Comparison of ENCODE assay signal across 19 mouse cellular contexts in genomic region chr3:30143440-30143839, GRCm38 (mm10).
DNase-seq lines count a peak whose midpoint lies in the region; ATAC-seq and TF ChIP-seq lines count a peak whose summit lies in the region.
"Had no signal": no experiment of that assay in that cellular context is flagged by ENCODE, and none has a peak within 500 bp of the region (broad histone marks: within the 10 kb centered on the region; RNA-seq: fewer than 3 reads in every experiment).

No protein-coding gene starts in this region.

- ATAC-seq in forebrain, embryonic 12.5 days (ENCODE audit: low FRiP score): no peak
- no peak; the same call in 1 of the 2 replicates for ATAC-seq in kidney, embryonic 16.5 days (ENCODE audit: low FRiP score, low TSS enrichment)
- ATAC-seq: forebrain, embryonic 15.5 days; hindbrain, embryonic 16.5 days had no signal

- H3K27me3 ChIP-seq in forebrain, embryonic 10.5 days (ENCODE audit: poor library complexity, severe bottlenecking): peaks cover 24% of the 10 kb centered on the region; the same call in 1 of the 2 replicates
- peaks cover 35% of the 10 kb centered on the region for H3K27me3 ChIP-seq in forebrain, embryonic 12.5 days
- no peaks in the 10 kb centered on the region for H3K27me3 ChIP-seq in kidney, embryonic 16.5 days (ENCODE audit: insufficient read depth, low read length)
- no peaks in the 10 kb centered on the region for H3K27me3 ChIP-seq in thymus, adult 2 months (ENCODE audit: control insufficient read depth, insufficient read depth, low read length)
- H3K27me3 ChIP-seq: embryonic facial prominence, embryonic 13.5 days; heart, embryonic 13.5 days; hindbrain, embryonic 12.5 days had no signal

- no peak overlapping the region for H3K9ac ChIP-seq in forebrain, embryonic 12.5 days
- H3K9ac ChIP-seq in kidney, embryonic 16.5 days (replicated peaks; ENCODE audit: low read length): peak overlapping the region; percentile 28; the same call in 1 of the 2 replicates
- H3K9ac ChIP-seq: embryonic facial prominence, embryonic 13.5 days; forebrain, embryonic 15.5 days; heart, embryonic 13.5 days; hindbrain, embryonic 12.5 days had no signal

- H3K4me1 ChIP-seq in forebrain, embryonic 10.5 days: peaks cover 27% of the 10 kb centered on the region
- peaks cover 12% of the 10 kb centered on the region for H3K4me1 ChIP-seq in forebrain, embryonic 12.5 days
- H3K4me1 ChIP-seq in kidney, embryonic 16.5 days (ENCODE audit: insufficient read depth, low read length): peaks cover 23% of the 10 kb centered on the region
- peaks cover 6% of the 10 kb centered on the region for H3K4me1 ChIP-seq in embryonic fibroblast, embryonic 13.5 days (ENCODE audit: control insufficient read depth, insufficient read depth, low read length)
- no peaks in the 10 kb centered on the region for H3K4me1 ChIP-seq in thymus, adult 2 months (replicated peaks; ENCODE audit: control insufficient read depth, insufficient read depth, low read length)
- H3K4me1 ChIP-seq: forebrain, embryonic 15.5 days had no signal

- 85% methylated on average over 2 of the region's 2 CpGs for WGBS in forebrain, embryonic 10.5 days
- 78% methylated on average over 2 of the region's 2 CpGs for WGBS in forebrain, embryonic 12.5 days
- WGBS in kidney, embryonic 16.5 days: 73% methylated on average over 2 of the region's 2 CpGs
- WGBS in thymus, adult 2 months: 45% methylated on average over 2 of the region's 2 CpGs

- peak overlapping the region; percentile 68; the same call in 1 of the 2 replicates for H3K27ac ChIP-seq in forebrain, embryonic 10.5 days
- no peak overlapping the region for H3K27ac ChIP-seq in forebrain, embryonic 12.5 days
- peak overlapping the region; percentile 60; the same call in 1 of the 2 replicates for H3K27ac ChIP-seq in kidney, embryonic 16.5 days (ENCODE audit: low read length)
- peak overlapping the region; percentile 87; the same call in 1 of the 2 replicates for H3K27ac ChIP-seq in embryonic fibroblast, embryonic 13.5 days (ENCODE audit: insufficient read depth, low read length)
- no peak overlapping the region for H3K27ac ChIP-seq in thymus, adult 2 months (ENCODE audit: control insufficient read depth, insufficient read depth, low read length)
- H3K27ac ChIP-seq: embryonic facial prominence, embryonic 13.5 days; forebrain, embryonic 15.5 days; heart, embryonic 13.5 days; hindbrain, embryonic 12.5 days had no signal

- H3K9me3 ChIP-seq in forebrain, embryonic 10.5 days: no peaks in the 10 kb centered on the region
- H3K9me3 ChIP-seq in forebrain, embryonic 12.5 days: no peaks in the 10 kb centered on the region
- no peaks in the 10 kb centered on the region for H3K9me3 ChIP-seq in kidney, embryonic 16.5 days (ENCODE audit: low read length)
- H3K9me3 ChIP-seq: embryonic facial prominence, embryonic 13.5 days; forebrain, embryonic 15.5 days; heart, embryonic 13.5 days; hindbrain, embryonic 12.5 days had no signal

- no peaks in the 10 kb centered on the region for H3K36me3 ChIP-seq in forebrain, embryonic 10.5 days (replicated peaks)
- no peaks in the 10 kb centered on the region for H3K36me3 ChIP-seq in forebrain, embryonic 12.5 days (replicated peaks)
- no peaks in the 10 kb centered on the region for H3K36me3 ChIP-seq in kidney, embryonic 16.5 days (ENCODE audit: insufficient read depth, low read length)
- H3K36me3 ChIP-seq in thymus, adult 2 months (ENCODE audit: control insufficient read depth, insufficient read depth, low read length): no peaks in the 10 kb centered on the region
- H3K36me3 ChIP-seq: embryonic facial prominence, embryonic 13.5 days; forebrain, embryonic 15.5 days; heart, embryonic 13.5 days; hindbrain, embryonic 12.5 days had no signal

- no peak overlapping the region for H3K4me2 ChIP-seq in forebrain, embryonic 12.5 days
- peak overlapping the region; percentile 15; the same call in 1 of the 2 replicates for H3K4me2 ChIP-seq in kidney, embryonic 16.5 days (replicated peaks; ENCODE audit: low read depth, low read length)
- H3K4me2 ChIP-seq: embryonic facial prominence, embryonic 13.5 days; forebrain, embryonic 15.5 days; heart, embryonic 13.5 days; hindbrain, embryonic 12.5 days had no signal

- TF ChIP-seq CTCF in embryonic fibroblast, embryonic 13.5 days (IDR thresholded peaks at IDR 0.05; ENCODE audit: borderline replicate concordance, insufficient read depth, low read length): no peak
- no peak for TF ChIP-seq CTCF in thymus, adult 2 months (IDR thresholded peaks at IDR 0.05; ENCODE audit: borderline replicate concordance, control insufficient read depth, extremely low read depth, insufficient read depth, low read length, poor library complexity)

- H3K4me3 ChIP-seq in forebrain, embryonic 10.5 days: no peak overlapping the region
- no peak overlapping the region for H3K4me3 ChIP-seq in forebrain, embryonic 12.5 days (replicated peaks)
- no peak overlapping the region for H3K4me3 ChIP-seq in kidney, embryonic 16.5 days (ENCODE audit: low read length)
- H3K4me3 ChIP-seq in embryonic fibroblast, embryonic 13.5 days (ENCODE audit: insufficient read depth, low read length): no peak overlapping the region
- no peak overlapping the region for H3K4me3 ChIP-seq in thymus, adult 2 months (ENCODE audit: control insufficient read depth, insufficient read depth, low read length)
- H3K4me3 ChIP-seq: embryonic facial prominence, embryonic 13.5 days; forebrain, embryonic 15.5 days; heart, embryonic 13.5 days; hindbrain, embryonic 12.5 days had no signal

- no peak for DNase-seq in forebrain, embryonic 10.5 days (ENCODE audit: extremely low spot score, low spot score)
- no peak for DNase-seq in kidney, postnatal 36 days
- DNase-seq in B cell, adult 2 months: no peak
- DNase-seq in thymus, adult 2 months: no peak
- DNase-seq: adrenal gland, postnatal 10 days; cerebellum, adult 11 months; cerebellum, adult 8-10 months; cerebellum, postnatal 14 days; gastrocnemius, postnatal 36 days; heart, adult 11 months; heart, postnatal 36 days had no signal

- TF ChIP-seq POLR2A in embryonic fibroblast, embryonic 13.5 days (IDR thresholded peaks at IDR 0.05; ENCODE audit: low read depth, low read length): no peak
- no peak for TF ChIP-seq POLR2A in thymus, adult 2 months (IDR thresholded peaks at IDR 0.05; ENCODE audit: control insufficient read depth, extremely low read depth, insufficient read depth, low read length, poor library complexity)

Comparison
In these comparisons a context has a peak if more than half of its experiments do, and no peak if none do; other contexts are left out.
1. H3K27ac ChIP-seq: peak in forebrain, embryonic 10.5 days (single experiment), kidney, embryonic 16.5 days (single experiment) and embryonic fibroblast, embryonic 13.5 days (single experiment); none in forebrain, embryonic 12.5 days (single experiment) and thymus, adult 2 months (single experiment).